Mouse (Mus musculus) right cerebral cortex, postnatal 25 days (tissue): ENCODE results near the gene Gm37419.

Source experiments
- DNase-seq: peaks from one replicate; pipeline ENCODE4 v3.0.0; 2022

The Gm37419 gene

DNA sequence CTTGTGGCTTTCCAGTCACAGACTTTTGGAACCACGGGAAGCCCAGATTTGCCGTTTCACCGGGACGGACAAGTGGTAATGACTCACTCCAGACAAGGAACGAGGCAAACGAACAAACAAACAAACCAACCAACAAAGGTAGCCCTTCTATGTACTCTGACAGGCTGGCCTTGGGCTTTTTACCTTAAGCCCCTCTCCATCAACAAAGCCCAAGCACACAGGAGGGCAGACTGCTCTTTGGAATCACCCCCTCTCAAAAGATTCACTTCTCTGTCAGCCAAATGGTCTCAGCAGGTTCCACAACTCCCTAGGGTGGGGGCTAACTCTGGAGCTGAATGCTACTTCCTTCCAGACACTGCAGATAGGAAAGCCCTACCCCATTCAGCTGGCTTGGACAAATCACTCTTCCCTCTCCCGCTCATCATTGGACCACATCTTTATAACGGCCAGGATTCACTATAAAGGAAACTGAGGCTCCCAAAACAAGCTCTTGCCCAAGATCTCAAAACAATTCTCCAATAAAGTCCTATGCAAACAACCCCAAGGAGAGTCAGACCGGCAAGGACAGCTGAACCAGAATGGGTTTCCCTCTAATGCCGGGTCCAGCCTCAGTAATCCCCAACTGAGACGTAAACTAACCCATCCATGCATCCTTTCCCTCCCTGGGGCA is 7.9 kb upstream of the Gm37419 start:
- no peak for DNase-seq

DNA sequence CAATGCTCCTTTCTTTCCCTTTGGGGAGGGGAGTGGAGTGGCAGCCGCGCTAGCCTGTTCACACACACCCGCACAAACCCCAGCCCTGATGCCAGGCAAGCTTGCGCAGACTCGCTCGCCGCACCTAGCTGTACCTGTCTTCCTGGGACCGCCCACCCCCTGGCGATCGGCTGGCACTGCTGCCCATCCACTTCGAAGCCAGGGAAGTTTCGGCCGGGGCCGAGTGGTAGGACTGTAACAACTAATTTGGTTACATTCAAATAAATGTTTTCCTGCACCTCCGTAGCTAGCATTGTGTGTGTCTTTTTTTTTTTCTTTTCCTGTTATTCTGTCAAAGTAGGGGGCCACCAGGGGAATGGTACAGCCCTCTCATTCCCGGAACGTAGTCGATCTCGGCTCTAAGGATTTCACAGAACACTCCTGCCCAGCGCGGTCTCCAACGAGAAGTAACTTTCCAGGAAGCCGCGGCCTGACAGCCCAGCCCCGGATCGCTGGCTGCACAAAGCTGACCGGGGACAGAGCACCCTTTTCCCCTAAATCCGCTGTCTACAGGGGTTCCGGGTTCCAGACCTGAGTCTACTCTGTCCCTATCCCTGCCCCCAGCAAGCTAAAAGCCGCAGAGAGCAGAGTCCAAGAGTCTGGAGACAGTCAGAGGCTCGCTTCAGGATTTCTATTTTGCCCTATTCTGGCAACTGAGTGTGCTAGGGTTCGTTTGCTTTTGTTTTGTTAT is 7.1 kb upstream of the Gm37419 start:
- DNase-seq, result no peak

DNA sequence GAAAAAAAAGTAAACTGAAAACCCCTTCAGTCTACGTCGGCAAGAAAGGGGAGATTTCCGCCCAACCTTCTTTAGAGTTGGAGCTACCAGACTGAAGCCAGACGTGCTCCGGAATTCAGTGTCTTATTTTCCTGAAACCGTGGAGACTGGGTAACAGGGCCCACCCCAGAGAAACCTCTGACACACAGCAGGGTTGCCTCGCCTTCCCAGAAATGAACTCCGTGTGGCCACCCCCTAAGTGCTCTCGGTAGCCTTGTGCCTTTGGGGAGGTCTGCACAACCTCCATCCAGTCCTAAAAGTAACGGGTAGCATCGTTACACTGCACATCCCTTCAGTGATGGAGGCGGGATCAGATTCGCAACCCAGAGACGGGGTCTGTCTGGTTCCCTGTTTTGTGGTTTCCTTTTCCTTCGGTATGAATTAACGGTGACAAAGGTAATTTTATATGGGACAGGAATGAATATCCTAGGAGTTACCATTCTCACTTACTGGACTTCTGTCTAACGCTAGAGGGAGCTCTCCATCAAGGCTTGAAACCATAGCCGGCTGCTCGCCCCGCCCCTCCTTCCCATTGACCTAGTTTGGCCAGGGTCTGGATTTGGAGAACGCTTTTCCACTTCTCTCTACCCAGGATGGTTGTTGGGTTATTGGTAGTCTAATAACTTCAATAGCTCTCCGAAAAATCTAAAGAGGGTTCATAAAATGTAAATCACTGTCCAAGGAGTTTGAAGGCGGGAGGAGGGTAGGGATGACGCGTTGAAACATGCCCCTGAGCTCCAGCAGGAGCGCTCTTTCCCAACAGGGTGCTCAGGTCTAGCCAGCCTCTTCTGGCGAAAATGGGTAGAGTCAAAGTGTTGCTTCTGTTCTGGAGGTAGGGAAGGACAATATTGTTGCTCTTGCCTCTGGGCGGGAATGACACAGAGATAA is 6.1 kb upstream of the Gm37419 start:
- peak; percentile 70 for DNase-seq

DNA sequence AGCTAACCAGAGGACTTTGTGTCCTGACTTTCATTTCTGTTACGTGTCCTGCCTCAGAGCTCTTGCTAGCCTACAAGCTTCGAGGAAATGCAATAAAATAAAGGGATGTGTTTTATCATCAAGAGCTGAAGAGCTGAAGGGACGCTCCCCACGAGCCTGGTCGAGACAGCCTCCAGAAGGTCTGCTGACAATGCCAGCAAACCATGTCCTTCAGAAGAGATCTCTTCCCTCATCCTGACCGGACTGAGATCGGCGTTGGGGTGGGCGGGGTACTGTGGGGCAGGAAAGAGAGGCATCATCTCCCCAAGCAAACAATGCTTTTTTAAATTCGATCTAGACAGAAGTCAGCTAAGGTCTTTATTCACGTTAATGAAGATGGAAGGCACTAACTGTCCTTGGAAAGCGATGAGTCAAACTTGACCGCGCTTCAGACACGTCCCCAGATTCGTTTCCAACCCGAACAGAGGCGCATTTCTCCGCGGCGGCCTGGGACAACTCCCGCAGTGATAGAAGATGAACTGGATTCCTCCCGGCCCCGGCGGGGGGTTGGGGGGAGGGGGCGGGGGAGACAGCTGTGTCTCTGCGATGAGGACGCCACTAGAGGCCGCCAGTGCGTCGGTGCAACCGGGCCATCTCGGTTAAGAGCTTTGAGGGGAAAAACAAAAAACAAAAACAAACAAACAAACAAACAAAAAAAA is 5.2 kb upstream of the Gm37419 start:
- peak; percentile 68 for DNase-seq

DNA sequence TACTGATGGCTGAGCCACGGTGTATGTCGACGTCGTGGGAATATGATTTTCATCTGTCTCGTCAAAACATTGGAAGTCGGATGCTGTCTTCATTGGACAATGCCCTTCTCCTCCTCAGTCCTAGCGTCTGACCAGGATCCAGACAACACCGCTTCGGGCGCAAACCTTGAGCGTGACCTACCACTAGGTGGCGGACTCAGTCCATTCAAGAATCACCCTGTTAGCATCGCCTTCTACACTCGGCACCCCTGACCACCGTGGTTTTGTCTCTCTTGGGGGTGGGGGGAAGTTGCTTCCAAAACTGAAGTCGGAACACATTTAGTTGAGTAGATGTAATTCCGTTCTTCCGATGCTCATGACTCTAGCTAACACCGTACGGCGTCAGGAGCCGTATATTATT is 4.1 kb upstream of the Gm37419 start:
- peak; percentile 84 for DNase-seq

DNA sequence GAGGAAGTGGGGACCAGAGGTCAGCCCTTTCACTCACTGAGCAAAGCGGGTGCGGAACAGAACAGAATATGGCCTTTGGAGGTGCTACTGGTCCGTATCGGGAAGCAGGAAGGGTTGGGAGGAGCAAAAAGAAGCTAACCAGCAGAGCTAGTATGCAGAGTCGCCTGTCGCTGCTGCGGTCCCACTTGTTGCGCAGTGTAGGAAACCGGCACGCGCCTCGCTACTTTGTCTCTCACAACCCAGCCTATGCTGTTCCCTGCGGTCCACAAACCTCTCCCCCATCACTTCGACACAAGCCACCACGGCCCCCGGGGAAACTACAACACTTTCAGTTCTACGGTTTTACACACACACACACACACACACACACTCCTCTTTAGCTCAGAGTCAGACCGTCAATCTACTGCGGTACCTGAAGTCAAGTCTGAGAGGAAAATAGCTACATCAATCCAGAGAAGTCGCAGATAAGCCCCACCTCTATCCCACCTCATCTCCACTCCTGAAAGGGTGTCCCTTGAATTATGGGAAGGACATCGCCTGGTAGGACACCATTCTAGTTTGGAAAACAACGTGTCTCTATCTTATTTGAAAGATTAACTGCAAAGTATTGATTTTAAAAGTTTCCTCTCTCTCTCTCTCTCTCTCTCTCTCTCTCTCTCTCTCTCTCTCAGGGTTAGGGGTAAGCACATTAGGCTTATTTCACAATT is 3.4 kb upstream of the Gm37419 start:
- DNase-seq, result peak; percentile 38

DNA sequence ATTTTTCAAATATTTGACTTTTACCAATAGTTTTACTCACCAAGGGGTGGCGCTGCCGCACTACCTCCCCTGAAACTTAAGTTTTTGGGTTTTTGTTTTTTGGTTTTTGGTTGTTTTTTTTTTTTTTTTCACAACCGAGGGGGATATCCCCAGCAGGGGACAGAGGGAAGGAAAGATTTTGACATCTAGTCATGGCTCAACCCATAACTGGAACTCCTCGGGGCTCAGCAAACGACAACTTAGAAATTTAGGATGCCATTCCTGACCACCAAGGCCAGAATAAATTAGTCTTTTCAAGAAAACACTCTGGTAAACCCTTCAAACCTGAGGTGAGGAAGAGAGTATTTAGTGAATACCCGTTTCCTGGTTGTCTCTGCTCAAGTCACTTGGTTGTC is 2.8 kb upstream of the Gm37419 start:
- DNase-seq, result no peak

DNA sequence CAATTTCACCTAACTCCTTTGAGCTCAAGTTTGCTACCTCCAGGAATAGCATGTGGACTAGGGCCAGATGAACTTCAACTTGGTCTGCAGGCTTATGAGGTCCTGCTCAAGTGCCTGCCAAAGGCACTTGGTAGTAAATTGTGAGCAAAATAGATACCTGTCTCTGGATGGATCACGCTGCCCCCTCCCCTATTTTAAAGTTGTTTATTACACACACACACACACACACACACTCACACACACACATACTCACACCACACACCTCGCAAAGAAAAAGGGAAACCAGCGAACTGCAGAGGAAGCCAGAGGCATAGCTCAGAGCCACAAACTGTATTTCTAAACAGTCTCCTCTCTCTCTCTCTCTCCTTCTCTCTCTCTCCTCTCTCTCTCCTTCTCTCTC is 2.1 kb upstream of the Gm37419 start:
- DNase-seq, result no peak

DNA sequence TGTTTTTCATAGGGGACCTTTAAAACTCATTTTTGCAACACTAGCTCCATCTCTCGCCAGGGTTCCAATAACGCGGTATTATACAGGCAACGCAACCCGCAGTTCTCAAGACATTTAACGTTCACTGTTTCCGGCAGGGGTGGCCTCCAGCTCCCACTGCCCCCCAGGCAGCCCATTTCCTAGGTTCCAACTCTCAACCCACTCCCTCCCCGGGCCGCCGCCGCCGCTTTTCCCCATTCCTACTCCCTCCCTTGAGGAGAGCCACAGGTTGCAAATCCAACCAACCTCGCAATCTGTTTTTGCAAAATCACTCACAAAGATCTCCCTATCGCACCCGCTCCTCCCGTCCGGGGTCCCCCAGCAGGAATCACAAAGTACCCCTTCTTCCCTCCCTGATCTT is 1.4 kb upstream of the Gm37419 start:
- DNase-seq, result no peak

DNA sequence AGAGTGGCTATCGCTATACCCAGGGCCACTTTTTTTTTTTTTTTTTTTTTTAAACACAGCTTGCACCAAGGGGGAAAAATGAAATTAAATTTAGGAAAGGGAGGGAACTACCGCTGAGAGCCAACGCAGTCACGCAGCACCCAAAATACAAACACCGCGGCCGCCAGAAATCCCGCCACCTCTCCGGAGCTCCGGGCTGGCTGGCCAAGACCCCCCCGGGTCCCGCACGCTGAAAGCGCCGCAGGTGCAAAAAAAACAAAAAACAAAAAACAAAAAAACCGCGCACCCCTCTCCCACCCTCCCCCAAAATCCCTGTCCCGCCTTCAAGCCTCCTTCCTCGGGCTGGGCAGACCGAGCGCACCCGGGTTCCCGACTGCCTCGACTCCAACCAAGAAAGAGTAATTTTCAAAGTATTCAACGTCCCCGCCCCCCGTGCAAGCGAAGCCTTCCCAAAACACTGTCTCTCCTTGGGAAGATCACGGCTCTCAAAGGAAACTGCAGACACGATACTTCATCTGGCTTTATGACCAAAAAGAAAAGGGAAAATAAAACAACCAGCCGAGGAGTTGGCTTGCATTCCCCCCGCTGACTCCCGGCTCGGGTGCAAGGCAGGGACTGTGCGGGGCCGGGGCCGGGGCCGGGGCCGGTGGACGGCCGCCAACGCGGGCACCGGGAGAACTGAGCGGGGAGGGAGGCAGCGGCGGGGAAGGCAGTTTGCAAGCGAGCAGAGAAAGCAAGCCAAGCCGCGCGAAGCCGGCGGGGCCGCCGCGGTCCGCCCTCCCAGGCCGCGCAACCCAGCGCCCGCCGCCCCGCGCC is 733 bp upstream of the Gm37419 start:
- DNase-seq, result peak; percentile 61

DNA sequence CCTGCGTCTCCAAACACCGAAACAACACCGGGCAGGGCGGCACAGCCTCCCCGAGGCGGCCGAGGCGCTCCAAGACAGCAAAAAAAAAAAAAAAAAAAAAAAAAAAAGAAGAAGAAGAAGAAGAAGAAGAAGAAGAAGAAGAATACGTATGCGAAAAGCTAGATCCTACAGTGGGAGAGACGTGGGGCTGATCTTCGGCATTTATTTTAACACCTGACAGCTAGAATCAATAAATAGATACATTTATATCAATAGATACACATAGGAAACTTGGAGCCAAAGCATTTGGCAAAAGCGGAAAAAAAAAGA is 171 bp upstream of the Gm37419 start:
- no peak for DNase-seq

DNA sequence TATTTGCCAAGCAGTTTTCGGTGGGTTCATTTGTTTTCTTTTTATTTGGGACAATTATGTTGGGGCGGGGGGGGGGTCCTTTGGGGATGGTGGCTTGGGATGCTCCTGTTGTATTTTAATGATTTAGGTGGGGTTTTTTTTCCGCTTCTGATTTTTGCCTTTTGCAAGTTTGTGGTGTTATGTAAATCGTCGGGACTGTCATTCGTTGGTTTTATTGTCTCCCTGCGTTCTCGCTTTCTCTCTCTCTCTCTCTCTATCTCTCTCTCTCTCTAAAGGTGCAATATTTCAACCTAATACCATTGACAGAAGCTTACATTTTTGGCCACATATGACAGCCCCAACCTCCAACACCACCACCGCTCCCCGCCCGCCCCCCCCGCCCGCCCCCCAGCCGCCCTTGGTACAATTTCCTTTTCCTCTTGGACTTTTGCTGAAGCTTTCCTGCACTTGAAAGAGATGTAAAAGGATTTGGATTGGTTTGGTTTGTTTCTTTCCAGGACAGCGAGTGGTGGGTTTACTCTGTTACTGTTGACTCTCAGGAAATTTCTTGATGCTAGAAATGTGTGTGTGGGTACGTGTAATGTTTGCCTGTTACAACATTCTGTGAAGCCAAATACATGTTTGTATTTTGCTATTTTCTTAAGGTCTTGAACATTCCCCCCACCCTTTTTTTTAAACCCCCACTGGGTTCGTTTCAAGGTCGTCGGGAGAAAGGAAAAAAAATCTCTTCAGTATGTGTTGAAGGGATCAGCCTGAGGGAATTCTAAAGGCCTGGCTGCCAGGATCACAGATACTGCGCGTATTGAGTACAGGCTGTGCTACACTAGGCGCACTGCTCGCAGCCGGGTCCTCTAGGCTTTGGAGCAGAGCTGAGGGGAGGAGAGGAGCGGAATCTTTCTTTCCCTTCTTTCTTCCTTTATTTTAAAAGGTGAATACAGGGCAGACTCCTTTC is 1.2 kb downstream of the Gm37419 start:
- DNase-seq, result no peak

DNA sequence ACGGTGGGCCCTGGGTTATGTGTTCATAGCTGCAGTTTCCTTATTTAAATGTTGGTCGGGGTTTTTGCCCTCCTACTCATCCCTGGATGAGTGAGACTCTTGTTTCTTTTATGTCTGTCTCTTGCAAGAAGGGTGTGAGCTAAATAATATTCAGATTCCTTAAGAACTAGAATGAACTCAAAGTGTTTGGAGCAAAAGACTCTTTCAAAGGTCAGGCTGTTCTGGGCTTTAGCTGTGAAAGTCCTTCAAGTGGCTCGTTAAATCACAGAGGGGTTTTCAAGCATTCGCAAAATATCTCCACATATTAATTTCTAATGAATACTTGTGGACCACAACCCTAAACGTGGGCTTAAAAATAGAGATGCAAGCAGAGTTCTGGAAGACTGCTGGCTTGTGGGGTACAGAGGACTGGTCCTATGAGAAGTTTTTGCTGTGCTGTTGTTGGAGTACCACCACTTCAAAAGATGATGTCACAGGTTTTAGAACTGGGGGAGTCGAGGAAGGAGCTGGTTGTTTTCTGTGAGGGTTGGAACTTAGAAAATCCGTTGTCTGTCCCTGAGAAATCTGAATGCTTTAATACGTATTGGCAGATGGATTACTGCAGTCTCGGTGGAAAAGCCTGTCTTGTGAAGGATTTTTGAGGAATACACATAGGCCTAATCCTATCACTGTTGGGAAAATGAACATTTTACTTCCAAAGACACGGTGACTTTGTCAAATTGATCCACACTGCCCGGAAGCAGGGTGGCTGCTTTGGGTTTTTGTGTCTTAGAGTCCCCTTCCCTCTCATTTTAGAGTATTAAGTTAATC is 2.1 kb downstream of the Gm37419 start:
- no peak for DNase-seq

DNA sequence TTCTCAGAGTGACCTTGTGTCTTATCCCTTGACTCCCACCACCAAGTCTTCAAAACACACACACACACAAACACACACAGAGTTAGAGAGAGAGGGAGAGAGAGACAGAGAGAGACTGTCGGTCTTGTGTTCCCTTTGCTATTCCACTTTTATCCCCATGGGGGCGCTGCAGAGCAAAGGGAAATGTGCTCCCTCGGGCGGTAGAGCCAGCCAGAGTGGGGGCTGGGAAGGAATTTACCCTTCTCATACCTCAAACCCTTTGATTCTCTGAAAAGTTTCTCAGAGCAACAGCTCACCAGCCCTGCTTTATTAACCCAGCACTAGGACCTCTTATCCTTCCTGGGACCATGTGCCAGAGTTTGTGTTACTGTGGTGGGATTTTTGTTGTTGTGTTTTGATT is 2.9 kb downstream of the Gm37419 start:
- peak; percentile 79 for DNase-seq

DNA sequence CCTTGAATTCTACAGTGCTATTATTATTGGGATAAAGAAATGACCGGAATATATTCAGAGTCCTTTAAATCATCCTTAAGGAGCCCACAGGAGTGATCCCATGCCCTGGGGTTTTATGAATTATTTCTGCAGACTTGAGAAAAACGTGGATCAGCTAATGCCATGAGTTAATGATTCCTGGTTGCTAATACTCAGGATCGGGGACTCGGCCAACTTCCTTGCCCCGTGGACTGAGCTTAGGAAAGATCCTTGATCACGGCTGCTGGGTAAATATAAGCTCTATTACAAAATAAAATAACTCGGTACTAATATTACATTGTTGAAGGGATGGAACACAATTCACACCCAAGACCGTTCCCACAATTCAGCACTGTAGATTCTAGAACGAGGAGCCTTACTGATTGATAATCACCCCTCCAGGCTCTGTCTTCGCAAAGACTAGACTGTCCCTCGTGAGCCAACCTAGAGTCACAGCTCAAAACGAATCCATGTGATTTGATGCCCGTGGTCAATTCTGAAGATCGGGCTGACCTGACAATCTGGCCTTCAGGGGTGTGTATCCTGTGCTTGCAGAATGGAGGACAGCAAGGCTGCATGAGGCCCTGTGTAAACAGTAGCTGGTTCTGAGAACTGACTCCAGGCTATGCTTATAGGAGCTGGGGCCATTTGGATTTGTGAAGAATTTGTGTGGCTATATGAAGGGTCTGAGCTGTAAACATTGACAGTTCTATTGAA is 3.7 kb downstream of the Gm37419 start:
- DNase-seq, result no peak

DNA sequence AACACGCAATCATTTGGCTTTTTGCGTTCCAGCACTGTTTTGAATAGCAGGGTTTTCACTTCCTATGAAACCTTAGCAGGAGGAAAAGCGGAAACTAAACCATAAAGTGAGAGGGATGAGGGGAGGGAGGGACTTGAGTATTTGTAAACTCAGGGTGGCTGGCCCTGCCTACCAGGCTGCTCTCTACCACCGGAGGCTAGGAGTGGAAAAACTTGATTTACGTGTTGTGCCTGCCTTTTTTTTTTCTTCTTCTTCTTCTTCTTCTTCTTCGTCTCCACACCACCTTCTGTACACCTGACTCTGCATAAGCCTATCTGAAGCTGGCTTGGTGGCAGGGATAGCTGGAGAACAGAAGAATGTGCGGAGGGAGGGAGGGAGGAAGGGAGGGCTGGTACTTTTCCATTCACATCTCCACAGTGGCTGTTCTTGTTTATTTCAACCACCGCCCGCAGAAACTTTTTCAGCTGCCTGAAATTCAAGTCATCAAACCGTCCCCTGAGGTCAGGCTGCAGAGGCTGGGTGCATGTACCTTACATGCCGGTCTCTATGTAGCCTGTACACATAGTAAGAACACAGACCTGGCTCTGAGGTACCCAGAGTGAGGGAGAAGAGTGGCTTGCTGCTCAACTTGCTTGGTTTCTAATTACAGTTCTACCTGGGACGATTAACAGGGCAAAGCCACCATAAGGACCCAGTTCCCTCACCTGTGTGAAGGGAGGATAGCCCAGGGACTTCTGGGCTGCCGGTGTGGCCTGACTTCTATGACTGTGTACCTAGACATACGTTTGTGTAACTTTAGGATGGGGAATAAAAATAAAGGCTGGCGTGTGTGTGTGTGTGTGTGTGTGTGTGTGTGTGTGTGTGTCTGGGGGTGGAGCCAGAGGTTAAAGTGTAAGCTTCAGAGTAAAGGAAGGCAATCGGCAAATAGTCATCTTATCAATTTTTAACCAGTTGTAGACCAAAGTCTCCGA is 5.4 kb downstream of the Gm37419 start:
- no peak for DNase-seq

DNA sequence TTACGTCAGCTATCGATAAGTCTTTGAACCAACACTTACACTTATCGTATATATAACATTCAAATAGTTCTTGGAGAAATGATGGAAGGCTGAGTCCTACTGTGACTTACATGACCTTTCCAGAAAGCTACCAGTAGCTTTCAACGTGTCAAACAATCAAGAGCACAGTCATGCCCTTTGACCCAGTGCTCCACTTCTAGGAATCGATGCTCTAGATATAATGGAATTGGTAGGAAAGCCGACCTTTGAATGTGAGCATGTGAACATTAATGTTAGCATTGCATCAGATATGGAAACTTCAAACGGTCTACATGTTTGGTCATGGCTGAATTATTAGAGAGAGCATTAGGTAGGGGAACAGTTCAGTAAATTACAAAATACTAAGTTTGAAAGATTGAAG is 8.1 kb downstream of the Gm37419 start:
- DNase-seq, result no peak

DNA sequence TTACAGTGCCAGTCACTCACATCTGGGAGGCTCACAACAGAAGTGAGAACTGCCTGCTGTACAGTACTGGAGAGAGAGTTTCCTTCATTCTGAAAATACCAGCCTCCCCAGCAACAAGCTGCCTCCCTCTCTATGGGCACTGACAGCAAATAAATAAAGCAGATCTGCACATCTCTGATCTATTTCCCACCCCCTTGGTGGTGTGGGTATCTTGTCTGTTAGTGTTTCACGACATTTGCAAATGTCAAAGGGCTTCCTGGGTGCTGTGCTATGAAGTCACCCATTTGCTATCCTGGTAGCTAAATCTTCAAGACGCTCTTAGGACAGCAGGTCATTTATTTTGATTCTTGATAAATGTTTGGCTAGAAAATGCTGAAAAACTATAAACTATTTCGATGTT is 8.9 kb downstream of the Gm37419 start:
- DNase-seq, result no peak
